Mouse (Mus musculus) bone marrow, adult 2 months (tissue): Measurements from ENCODE around the gene Fbxo6.
A peak's percentile ranks its signal among the peaks of the same experiment; 100 is the strongest.

ENCODE experiments used
- CTCF ChIP-seq: fragments of 200-500 bp; IDR thresholded peaks from 2 replicates; pipeline ENCODE4 v1.5.1; 2011; ENCODE audit warnings: low read length, control low read depth; ENCODE audit not compliant: control insufficient read depth, insufficient read depth
- POLR2A ChIP-seq: fragments of 200-500 bp; IDR thresholded peaks from 2 replicates; pipeline ENCODE4 v1.6.1; 2011; ENCODE audit warnings: low read depth, mild to moderate bottlenecking, control low read depth, low read length, borderline replicate concordance; ENCODE audit not compliant: control insufficient read depth

DNA sequence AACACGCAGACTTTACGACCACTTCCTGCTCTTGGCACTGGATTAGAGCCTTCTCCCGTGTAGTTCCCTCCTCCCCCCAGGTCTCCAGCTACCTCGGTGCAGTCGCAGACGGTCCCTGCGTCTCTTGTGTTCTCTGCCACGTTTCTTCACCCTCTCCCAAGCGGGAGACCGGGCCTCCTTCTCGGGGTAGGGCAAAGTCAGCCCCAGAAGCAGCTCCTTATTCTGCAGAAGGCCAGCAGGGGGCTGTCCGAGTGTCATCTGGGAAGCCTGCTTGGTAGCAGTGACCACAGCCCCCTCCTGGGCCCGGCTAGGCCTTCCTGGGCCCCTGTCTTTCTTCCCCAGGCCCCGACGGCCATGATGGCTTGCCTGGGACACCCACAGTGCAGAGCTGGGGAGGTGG, 36.5 kb downstream of the Fbxo6 start:
- TF ChIP-seq POLR2A (no peak), CTCF (peak; percentile 18; the same call in 1 of the 2 replicates)
